Mouse (Mus musculus): ENCODE measurements around the gene Tnpo1. TPM values are rescaled to one million over a fixed set of nuclear protein-coding genes. Genes with fewer than 3 reads are reported as not detected.

Tnpo1 gene
- polyA plus RNA-seq (2014; fragmentation: Nextera tagmentation; extraction: Ambion mirVana) = 68.3 and 76.8 TPM in 2 replicates

DNA sequence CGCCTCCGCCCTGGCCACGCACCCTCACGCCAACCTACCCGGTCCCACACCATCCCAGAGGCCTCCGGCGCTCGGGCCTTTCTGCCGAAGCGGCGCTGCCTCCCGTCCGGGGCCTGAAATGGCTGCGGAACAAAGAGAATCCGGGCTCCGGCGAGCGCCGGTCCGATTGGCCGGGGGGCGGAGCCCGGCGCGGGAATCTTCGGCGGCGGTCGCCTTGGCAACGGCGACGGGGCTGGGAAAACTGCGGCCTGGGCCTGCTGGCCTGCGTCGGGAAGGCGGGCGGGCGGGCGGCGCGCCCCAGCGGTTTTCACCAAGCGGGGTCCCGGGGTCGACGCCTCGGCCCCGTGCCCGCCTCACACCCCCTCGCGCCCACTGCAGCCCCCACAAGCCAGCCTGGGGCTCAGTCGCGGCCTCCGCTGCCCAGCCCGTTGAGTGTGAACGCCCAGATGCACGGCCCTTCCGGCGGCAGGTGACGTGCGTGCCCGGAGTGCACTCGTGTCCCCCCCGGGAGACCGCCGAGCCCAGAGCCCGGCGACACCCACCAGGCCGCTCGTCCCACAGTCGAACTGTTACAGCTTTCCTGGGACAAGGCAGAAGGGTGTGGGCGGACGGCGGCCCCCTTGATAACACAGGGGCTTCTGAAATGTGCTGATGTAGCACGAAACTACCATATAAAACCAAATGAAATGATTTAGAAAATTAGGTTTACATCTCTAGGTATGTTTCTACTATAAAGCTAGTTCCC is at the start of gene Tnpo1:
TSS of gene Tnpo1 (minus strand) at position 172 of the 745 bp plus-strand sequence.
- H3K36me3 ChIP-seq (ENCODE audit: control insufficient read depth, insufficient read depth, low read length) = peaks cover 2% of the 10 kb centered on the region
- H3K9ac ChIP-seq (ENCODE audit: low read depth, low read length) = peak within 1 kb of the TSS; percentile 100
- H3K4me3 ChIP-seq (ENCODE audit: low read length) = peak within 1 kb of the TSS; percentile 100
- ATAC-seq (ENCODE audit: low FRiP score, low TSS enrichment) = peak; percentile 95
- no peaks in the 10 kb centered on the region for H3K9me3 ChIP-seq (ENCODE audit: control insufficient read depth, low read length)
- peak within 1 kb of the TSS; percentile 97 for H3K27ac ChIP-seq (ENCODE audit: low read depth, low read length)
- no peaks in the 10 kb centered on the region; the same call in 1 of the 2 replicates for H3K4me1 ChIP-seq (ENCODE audit: control insufficient read depth, insufficient read depth, low read length)
- H3K4me2 ChIP-seq (replicated peaks; ENCODE audit: low read depth, low read length) = peak within 1 kb of the TSS; percentile 56
- under 1% methylated on average over 67 of the region's 75 CpGs for WGBS
- H3K27me3 ChIP-seq (ENCODE audit: control insufficient read depth, insufficient read depth, low read length) = no peaks in the 10 kb centered on the region

DNA sequence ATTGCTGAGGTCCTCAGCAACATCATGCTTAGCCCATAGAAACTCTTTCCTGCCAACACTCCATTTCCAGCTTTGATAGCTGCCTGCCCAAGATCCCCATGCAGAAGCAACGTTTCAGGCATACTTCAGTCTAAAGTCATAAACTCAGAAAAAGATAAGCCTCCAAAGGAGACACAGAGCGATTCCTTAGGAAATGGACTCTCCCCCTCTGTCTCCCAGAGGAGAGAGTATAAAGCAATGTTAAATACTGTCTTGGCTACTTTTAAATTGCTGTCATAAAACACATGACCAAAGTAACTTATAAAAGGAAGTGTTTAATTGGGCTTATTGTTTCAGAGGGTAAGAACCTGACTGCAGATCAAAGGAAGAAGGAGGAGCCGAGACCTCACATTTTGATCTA is 45.9 kb upstream of the Tnpo1 start:
- Histone ChIP-seq H3K4me2 (replicated peaks; ENCODE audit: low read depth, low read length) (no peak overlapping the region), H3K27ac (ENCODE audit: low read depth, low read length) (no peak overlapping the region), H3K9ac (ENCODE audit: low read depth, low read length) (no peak overlapping the region), H3K27me3 (ENCODE audit: control insufficient read depth, insufficient read depth, low read length) (no peaks in the 10 kb centered on the region), H3K9me3 (ENCODE audit: control insufficient read depth, low read length) (no peaks in the 10 kb centered on the region), H3K36me3 (ENCODE audit: control insufficient read depth, insufficient read depth, low read length) (no peaks in the 10 kb centered on the region), H3K4me1 (ENCODE audit: control insufficient read depth, insufficient read depth, low read length) (no peaks in the 10 kb centered on the region), H3K4me3 (ENCODE audit: low read length) (no peak overlapping the region)
- no peak for ATAC-seq (ENCODE audit: low FRiP score, low TSS enrichment)
- WGBS = 75% methylated on average over 3 of the region's 3 CpGs

DNA sequence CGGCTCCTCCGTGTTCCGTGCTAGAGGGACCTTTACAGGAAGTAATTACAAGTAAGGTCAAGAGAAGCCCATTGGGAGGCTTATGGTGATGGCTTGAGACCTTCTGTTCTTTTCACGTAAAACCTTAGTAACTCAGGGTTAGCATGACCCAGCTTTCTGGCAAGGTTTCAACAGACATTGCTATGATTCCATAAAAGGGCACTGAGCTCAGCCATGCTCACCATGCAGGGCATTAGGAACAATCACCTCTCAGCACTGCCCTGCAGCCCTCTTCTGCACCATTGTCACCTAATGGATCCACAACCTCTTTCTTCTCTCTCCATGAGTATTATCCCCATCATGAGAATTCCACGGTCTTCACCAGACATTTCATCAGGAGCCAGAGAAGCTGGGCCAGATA is 45.5 kb upstream of the Tnpo1 start:
- no peak overlapping the region for H3K4me2 ChIP-seq (replicated peaks; ENCODE audit: low read depth, low read length)
- WGBS = 57% methylated on average over 5 of the region's 5 CpGs
- H3K27ac ChIP-seq (ENCODE audit: low read depth, low read length) = no peak overlapping the region

DNA sequence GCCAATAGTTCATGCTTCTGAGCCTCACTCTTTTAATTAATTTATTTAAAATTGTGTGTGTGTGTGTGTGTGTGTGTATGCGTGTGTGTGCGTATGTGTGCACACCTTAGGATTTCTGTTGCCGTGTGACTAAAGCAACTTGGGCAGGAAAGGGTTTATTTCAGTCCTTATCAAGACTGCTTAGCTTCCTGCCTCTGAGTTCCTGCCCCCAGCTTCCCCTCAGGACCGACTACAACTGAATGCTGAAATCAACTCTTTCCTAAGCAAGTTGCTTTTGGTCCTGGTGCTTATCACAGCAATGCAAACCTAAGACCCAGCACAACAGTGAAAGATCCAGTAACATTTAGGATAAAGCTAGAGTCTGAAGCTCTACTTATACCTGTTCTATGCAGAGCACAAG is 42.3 kb upstream of the Tnpo1 start:
- Histone ChIP-seq H3K9me3 (ENCODE audit: control insufficient read depth, low read length) (no peaks in the 10 kb centered on the region), H3K4me3 (ENCODE audit: low read length) (no peak overlapping the region), H3K4me1 (ENCODE audit: control insufficient read depth, insufficient read depth, low read length) (no peaks in the 10 kb centered on the region), H3K36me3 (ENCODE audit: control insufficient read depth, insufficient read depth, low read length) (no peaks in the 10 kb centered on the region), H3K9ac (ENCODE audit: low read depth, low read length) (no peak overlapping the region), H3K27ac (ENCODE audit: low read depth, low read length) (no peak overlapping the region), H3K27me3 (ENCODE audit: control insufficient read depth, insufficient read depth, low read length) (no peaks in the 10 kb centered on the region), H3K4me2 (replicated peaks; ENCODE audit: low read depth, low read length) (no peak overlapping the region)
- ATAC-seq (ENCODE audit: low FRiP score, low TSS enrichment) = no peak
- 66% methylated on average over 4 of the region's 4 CpGs for WGBS

More for the DNA sequence above, 45.5 kb upstream of the Tnpo1 start:
- Histone ChIP-seq H3K36me3 (ENCODE audit: control insufficient read depth, insufficient read depth, low read length) (no peaks in the 10 kb centered on the region), H3K9ac (ENCODE audit: low read depth, low read length) (no peak overlapping the region), H3K4me1 (ENCODE audit: control insufficient read depth, insufficient read depth, low read length) (no peaks in the 10 kb centered on the region), H3K9me3 (ENCODE audit: control insufficient read depth, low read length) (no peaks in the 10 kb centered on the region), H3K27me3 (ENCODE audit: control insufficient read depth, insufficient read depth, low read length) (no peaks in the 10 kb centered on the region), H3K4me3 (ENCODE audit: low read length) (no peak overlapping the region)
- ATAC-seq (ENCODE audit: low FRiP score, low TSS enrichment) = no peak

DNA sequence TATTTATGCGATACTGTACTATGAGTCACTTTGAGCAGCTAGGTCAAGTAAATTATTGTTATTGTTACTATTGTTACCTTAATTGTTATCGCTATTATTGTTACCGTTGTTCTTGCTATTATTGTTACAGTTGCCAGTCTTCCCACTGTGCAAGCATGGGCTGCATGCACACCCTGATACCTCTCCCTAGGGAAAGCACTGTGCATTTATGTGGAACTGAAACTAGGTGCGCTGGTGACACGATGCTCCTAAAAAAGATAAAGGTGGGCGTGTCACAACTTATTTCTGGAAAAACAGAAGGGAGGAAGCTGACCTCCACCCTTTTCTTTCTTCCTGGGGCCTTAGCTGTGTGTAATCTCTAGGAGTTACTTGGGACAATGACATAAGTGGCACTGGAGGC is 41.8 kb upstream of the Tnpo1 start:
- Histone ChIP-seq H3K4me2 (replicated peaks; ENCODE audit: low read depth, low read length) (no peak overlapping the region), H3K4me3 (ENCODE audit: low read length) (no peak overlapping the region), H3K27me3 (ENCODE audit: control insufficient read depth, insufficient read depth, low read length) (no peaks in the 10 kb centered on the region), H3K27ac (ENCODE audit: low read depth, low read length) (no peak overlapping the region), H3K36me3 (ENCODE audit: control insufficient read depth, insufficient read depth, low read length) (no peaks in the 10 kb centered on the region), H3K9ac (ENCODE audit: low read depth, low read length) (no peak overlapping the region), H3K9me3 (ENCODE audit: control insufficient read depth, low read length) (no peaks in the 10 kb centered on the region), H3K4me1 (ENCODE audit: control insufficient read depth, insufficient read depth, low read length) (no peaks in the 10 kb centered on the region)
- no peak for ATAC-seq (ENCODE audit: low FRiP score, low TSS enrichment)
- WGBS = 85% methylated on average over 6 of the region's 6 CpGs

DNA sequence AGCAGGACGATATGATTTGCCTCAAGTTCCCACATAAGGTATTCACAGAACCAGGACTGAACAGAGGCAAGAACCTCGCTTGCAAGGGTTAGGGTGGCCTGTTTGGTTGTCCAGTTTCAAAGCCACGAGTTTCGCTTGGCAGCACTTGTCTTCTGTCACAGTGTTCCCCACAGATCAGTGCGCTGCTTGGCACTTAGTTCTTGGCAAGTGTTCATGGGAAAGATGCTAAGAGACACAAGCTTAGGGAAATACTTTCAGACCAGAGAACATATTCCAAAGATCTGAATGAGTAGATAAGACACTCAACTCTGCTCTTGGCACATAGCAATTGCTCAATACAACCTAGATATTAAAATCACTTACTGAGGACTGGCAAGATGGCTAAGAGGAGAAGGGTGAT is 40.4 kb upstream of the Tnpo1 start:
- H3K9ac ChIP-seq (ENCODE audit: low read depth, low read length) = no peak overlapping the region
- H3K27ac ChIP-seq (ENCODE audit: low read depth, low read length) = no peak overlapping the region
- no peaks in the 10 kb centered on the region for H3K27me3 ChIP-seq (ENCODE audit: control insufficient read depth, insufficient read depth, low read length)
- no peak overlapping the region for H3K4me3 ChIP-seq (ENCODE audit: low read length)
- no peaks in the 10 kb centered on the region for H3K4me1 ChIP-seq (ENCODE audit: control insufficient read depth, insufficient read depth, low read length)
- H3K4me2 ChIP-seq (replicated peaks; ENCODE audit: low read depth, low read length) = no peak overlapping the region
- no peaks in the 10 kb centered on the region for H3K36me3 ChIP-seq (ENCODE audit: control insufficient read depth, insufficient read depth, low read length)
- H3K9me3 ChIP-seq (ENCODE audit: control insufficient read depth, low read length) = no peaks in the 10 kb centered on the region
- WGBS = 90% methylated on average over 5 of the region's 5 CpGs
- no peak for ATAC-seq (ENCODE audit: low FRiP score, low TSS enrichment)

DNA sequence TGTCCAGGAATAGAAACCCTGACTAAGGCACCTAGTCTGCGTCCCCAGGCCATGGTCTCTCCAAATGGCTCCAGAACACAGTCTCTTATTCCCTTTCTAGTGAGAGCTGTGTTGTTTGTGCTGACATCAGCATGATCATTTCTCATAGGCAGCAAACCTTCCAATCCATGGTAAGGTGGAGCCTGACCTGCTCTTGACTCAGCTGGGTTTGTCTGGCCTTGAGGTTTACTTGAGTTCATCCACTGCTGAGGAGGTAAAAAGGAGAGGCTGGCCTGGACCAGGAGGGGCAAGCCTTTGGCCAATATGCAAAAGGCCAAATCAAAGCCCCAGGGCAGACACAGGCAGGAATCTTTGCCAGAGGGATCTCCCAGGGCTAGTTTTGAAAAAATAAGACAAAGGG is 37.4 kb upstream of the Tnpo1 start:
- Histone ChIP-seq H3K27me3 (ENCODE audit: control insufficient read depth, insufficient read depth, low read length) (no peaks in the 10 kb centered on the region), H3K36me3 (ENCODE audit: control insufficient read depth, insufficient read depth, low read length) (no peaks in the 10 kb centered on the region), H3K4me3 (ENCODE audit: low read length) (no peak overlapping the region), H3K4me2 (replicated peaks; ENCODE audit: low read depth, low read length) (no peak overlapping the region), H3K9me3 (ENCODE audit: control insufficient read depth, low read length) (no peaks in the 10 kb centered on the region), H3K27ac (ENCODE audit: low read depth, low read length) (no peak overlapping the region), H3K9ac (ENCODE audit: low read depth, low read length) (no peak overlapping the region), H3K4me1 (ENCODE audit: control insufficient read depth, insufficient read depth, low read length) (no peaks in the 10 kb centered on the region)
- 88% methylated on average over 1 of the region's 1 CpGs for WGBS
- no peak for ATAC-seq (ENCODE audit: low FRiP score, low TSS enrichment)

DNA sequence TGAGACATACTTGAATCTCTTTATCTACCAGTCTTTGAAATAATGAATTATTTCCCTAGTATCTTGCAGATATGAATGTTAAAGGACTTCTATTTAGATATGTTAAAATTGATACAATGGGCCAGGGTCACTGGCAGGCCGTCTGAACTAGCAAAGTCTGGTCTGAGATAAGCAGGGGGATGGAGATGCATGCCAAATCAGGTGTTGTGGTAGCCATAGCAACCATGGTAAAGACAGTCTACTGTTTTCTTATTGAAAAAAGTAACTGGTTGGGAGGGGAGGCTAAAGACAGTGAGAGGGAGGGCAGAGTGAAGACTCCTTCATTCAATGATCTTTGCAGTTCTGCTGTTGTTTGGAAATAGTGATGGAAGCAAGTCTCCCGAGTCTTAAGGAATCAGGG is 32.0 kb upstream of the Tnpo1 start:
- 73% methylated on average over 2 of the region's 2 CpGs for WGBS
- Histone ChIP-seq H3K9me3 (ENCODE audit: control insufficient read depth, low read length) (no peaks in the 10 kb centered on the region), H3K4me3 (ENCODE audit: low read length) (no peak overlapping the region), H3K27ac (ENCODE audit: low read depth, low read length) (no peak overlapping the region), H3K36me3 (ENCODE audit: control insufficient read depth, insufficient read depth, low read length) (no peaks in the 10 kb centered on the region), H3K27me3 (ENCODE audit: control insufficient read depth, insufficient read depth, low read length) (no peaks in the 10 kb centered on the region), H3K4me2 (replicated peaks; ENCODE audit: low read depth, low read length) (no peak overlapping the region), H3K9ac (ENCODE audit: low read depth, low read length) (no peak overlapping the region), H3K4me1 (ENCODE audit: control insufficient read depth, insufficient read depth, low read length) (no peaks in the 10 kb centered on the region)
- ATAC-seq (ENCODE audit: low FRiP score, low TSS enrichment) = no peak

DNA sequence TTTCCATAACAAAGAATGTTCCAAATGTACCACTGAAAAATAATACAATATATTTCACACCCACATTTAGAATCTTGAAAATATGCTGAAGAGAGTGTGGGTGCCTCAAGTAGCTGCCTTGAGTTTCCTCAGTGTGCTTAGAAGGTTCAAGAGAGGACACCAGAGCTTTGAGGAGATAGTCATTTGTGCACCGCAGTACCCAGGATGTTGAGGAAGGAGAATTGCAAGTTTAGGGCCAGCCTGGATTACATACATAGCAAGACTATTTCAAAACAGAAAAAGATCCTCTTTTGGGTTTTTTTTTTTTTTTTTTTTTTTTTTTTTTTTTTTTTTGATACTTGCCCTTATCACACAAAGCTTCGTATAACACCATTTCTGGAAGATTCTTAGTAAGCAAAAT is 30.0 kb upstream of the Tnpo1 start:
- H3K36me3 ChIP-seq (ENCODE audit: control insufficient read depth, insufficient read depth, low read length) = no peaks in the 10 kb centered on the region
- H3K9me3 ChIP-seq (ENCODE audit: control insufficient read depth, low read length) = no peaks in the 10 kb centered on the region
- no peak overlapping the region for H3K4me3 ChIP-seq (ENCODE audit: low read length)
- H3K4me1 ChIP-seq (ENCODE audit: control insufficient read depth, insufficient read depth, low read length) = no peaks in the 10 kb centered on the region
- no peak overlapping the region for H3K4me2 ChIP-seq (replicated peaks; ENCODE audit: low read depth, low read length)
- no peak overlapping the region for H3K27ac ChIP-seq (ENCODE audit: low read depth, low read length)
- 91% methylated on average over 2 of the region's 2 CpGs for WGBS
- H3K9ac ChIP-seq (ENCODE audit: low read depth, low read length) = no peak overlapping the region
- H3K27me3 ChIP-seq (ENCODE audit: control insufficient read depth, insufficient read depth, low read length) = no peaks in the 10 kb centered on the region
- no peak for ATAC-seq (ENCODE audit: low FRiP score, low TSS enrichment)
